Mouse (Mus musculus): ENCODE results near the gene Il18.
A peak's percentile ranks its signal among the peaks of the same experiment; 100 is the strongest.
"Not testable (repeated sequence)": the region's sequence is repeated elsewhere in the genome, so short reads cannot be mapped to it uniquely, and the experiment has no call there.

The Il18 gene

GRCm38 (mm10) chr9:50604338-50604737 lies 49.7 kb downstream of the Il18 start:
- DNase-seq: no peak

- peak; percentile 7 for DNase-seq
Observed at GRCm38 (mm10) chr9:50612115-50612514, 57.5 kb downstream of the Il18 start.

- peak; percentile 73 for DNase-seq
Observed at GRCm38 (mm10) chr9:50616161-50616560, 61.5 kb downstream of the Il18 start.

GRCm38 (mm10) chr9:50616766-50617603 lies 62.4 kb downstream of the Il18 start, which contains the start of the genes Pih1d2 and Nkapd1:
Gene Pih1d2, plus strand, starts transcription at chr9:50617321.
Gene Nkapd1, minus strand, starts transcription at chr9:50617464.
- peak; percentile 99 for DNase-seq

- DNase-seq: peak; percentile 83
Observed at GRCm38 (mm10) chr9:50617794-50618330, 63.2 kb downstream of the Il18 start.

GRCm38 (mm10) chr9:50630903-50631302 lies 76.3 kb downstream of the Il18 start:
- DNase-seq: not testable (repeated sequence)

Data from heart, adult 11 months (tissue).